Mouse (Mus musculus) forebrain, embryonic 12.5 days (tissue): Measurements from ENCODE around the gene Cntrl. TPM values are rescaled to one million over a fixed set of nuclear protein-coding genes. Genes with fewer than 3 reads are reported as not detected.

Source experiments
- ATAC-seq: fragments of 200-750 bp; cut with Nextera tagmentation; 2 replicates; pipeline ENCODE4 v1.8.0; 2017; ENCODE audit warnings: moderate TSS enrichment; ENCODE audit not compliant: low FRiP score
- H3K27ac ChIP-seq: fragments of 300-500 bp; sonication (generic); 2 replicates; pipeline ENCODE4 v1.5.1; 2016; ENCODE audit warnings: mild to moderate bottlenecking
- H3K27me3 ChIP-seq: fragments of 300-500 bp; sonication (generic); 2 replicates; pipeline ENCODE4 v1.6.1; 2016; ENCODE audit warnings: mild to moderate bottlenecking
- H3K36me3 ChIP-seq: fragments of 300-500 bp; sonication (generic); replicated peaks from 2 replicates; pipeline ENCODE4 v1.6.1; 2016; ENCODE audit warnings: mild to moderate bottlenecking
- H3K4me1 ChIP-seq: fragments of 300-500 bp; sonication (generic); 2 replicates; pipeline ENCODE4 v1.6.1; 2016
- H3K4me2 ChIP-seq: fragments of 300-500 bp; sonication (generic); 2 replicates; pipeline ENCODE4 v1.6.1; 2016; ENCODE audit warnings: mild to moderate bottlenecking, moderate library complexity
- H3K4me3 ChIP-seq: fragments of 300-500 bp; sonication (generic); replicated peaks from 2 replicates; pipeline ENCODE4 v1.5.1; 2016; ENCODE audit warnings: mild to moderate bottlenecking
- H3K9ac ChIP-seq: fragments of 300-500 bp; sonication (generic); 2 replicates; pipeline ENCODE4 v1.6.1; 2016; ENCODE audit warnings: mild to moderate bottlenecking
- H3K9me3 ChIP-seq: fragments of 300-500 bp; sonication (generic); 2 replicates; pipeline ENCODE4 v1.6.1; 2016
- WGBS: fragments of 180-500 bp; shearing (Covaris S2); methylation state at CpG from one replicate; pipeline ENCODE4 v1.1.7; 2016; 5-methylcytosine and 5-hydroxymethylcytosine counted together
- polyA plus RNA-seq: library from polyadenylated mRNA; unstranded; fragments of >200 nt; fragmentation: Nextera tagmentation; extraction: Ambion mirVana; gene quantifications from 2 replicates; pipeline ENCODE4 v1.2.1, GENCODE M21; 2016

Cntrl gene
- polyA plus RNA-seq, 1 experiment from 2014 or later = 37.1 TPM

- ATAC-seq = peak; percentile 98
- Histone ChIP-seq H3K4me3 (peak overlapping the region; percentile 51), H3K9ac (peak overlapping the region; percentile 57), H3K36me3 (peaks cover 29% of the 10 kb centered on the region), H3K27ac (peak overlapping the region; percentile 75), H3K4me1 (peaks cover 17% of the 10 kb centered on the region), H3K4me2 (peak overlapping the region; percentile 65), H3K27me3 (no peaks in the 10 kb centered on the region), H3K9me3 (no peaks in the 10 kb centered on the region)
- under 1% methylated on average over 21 of the region's 21 CpGs for WGBS
Observed at GRCm38 (mm10) chr2:35131991-35132661, 22.8 kb downstream of the Cntrl start.

GRCm38 (mm10) chr2:35132662-35133055 lies 23.4 kb downstream of the Cntrl start:
- peak; percentile 28; the same call in 1 of the 2 replicates for ATAC-seq
- H3K27ac ChIP-seq = peak overlapping the region; percentile 75
- WGBS = 12% methylated on average over 5 of the region's 5 CpGs

GRCm38 (mm10) chr2:35133891-35134290 lies 24.6 kb downstream of the Cntrl start:
- ATAC-seq = no peak
- H3K4me2 ChIP-seq = no peak overlapping the region
- no peak overlapping the region for H3K27ac ChIP-seq
- no peak overlapping the region for H3K9ac ChIP-seq
- no peaks in the 10 kb centered on the region for H3K9me3 ChIP-seq
- H3K4me1 ChIP-seq = peaks cover 17% of the 10 kb centered on the region
- no peak overlapping the region for H3K4me3 ChIP-seq
- H3K27me3 ChIP-seq = no peaks in the 10 kb centered on the region
- 73% methylated on average over 5 of the region's 5 CpGs for WGBS
- H3K36me3 ChIP-seq = peaks cover 38% of the 10 kb centered on the region

More at GRCm38 (mm10) chr2:35132662-35133055, 23.4 kb downstream of the Cntrl start:
- H3K4me1 ChIP-seq = peaks cover 17% of the 10 kb centered on the region
- peak overlapping the region; percentile 51 for H3K4me3 ChIP-seq
- no peaks in the 10 kb centered on the region for H3K9me3 ChIP-seq
- H3K36me3 ChIP-seq = peaks cover 32% of the 10 kb centered on the region
- H3K27me3 ChIP-seq = no peaks in the 10 kb centered on the region
- peak overlapping the region; percentile 65 for H3K4me2 ChIP-seq
- H3K9ac ChIP-seq = peak overlapping the region; percentile 57

GRCm38 (mm10) chr2:35138576-35138975 lies 29.3 kb downstream of the Cntrl start:
- Histone ChIP-seq H3K4me1 (no peaks in the 10 kb centered on the region), H3K9me3 (no peaks in the 10 kb centered on the region), H3K27me3 (no peaks in the 10 kb centered on the region), H3K9ac (no peak overlapping the region), H3K27ac (no peak overlapping the region), H3K4me3 (no peak overlapping the region), H3K4me2 (no peak overlapping the region), H3K36me3 (peaks cover 77% of the 10 kb centered on the region)
- 94% methylated on average over 1 of the region's 1 CpGs for WGBS
- no peak for ATAC-seq

- Histone ChIP-seq H3K4me1 (no peaks in the 10 kb centered on the region), H3K27ac (no peak overlapping the region), H3K36me3 (peaks cover 93% of the 10 kb centered on the region), H3K9ac (no peak overlapping the region), H3K27me3 (no peaks in the 10 kb centered on the region), H3K4me2 (no peak overlapping the region), H3K9me3 (no peaks in the 10 kb centered on the region), H3K4me3 (no peak overlapping the region)
- WGBS = 92% methylated on average over 3 of the region's 3 CpGs
- ATAC-seq = no peak
Observed at GRCm38 (mm10) chr2:35141673-35142072, 32.4 kb downstream of the Cntrl start.

- peaks cover 99% of the 10 kb centered on the region for H3K36me3 ChIP-seq
Observed at GRCm38 (mm10) chr2:35148806-35149205, 39.5 kb downstream of the Cntrl start.

GRCm38 (mm10) chr2:35151303-35151882 lies 42.1 kb downstream of the Cntrl start:
- no peaks in the 10 kb centered on the region for H3K27me3 ChIP-seq
- no peak for ATAC-seq

More at GRCm38 (mm10) chr2:35148806-35149205, 39.5 kb downstream of the Cntrl start:
- Histone ChIP-seq H3K27me3 (no peaks in the 10 kb centered on the region), H3K4me3 (no peak overlapping the region), H3K4me2 (no peak overlapping the region), H3K9me3 (no peaks in the 10 kb centered on the region), H3K4me1 (no peaks in the 10 kb centered on the region), H3K27ac (no peak overlapping the region), H3K9ac (no peak overlapping the region)
- WGBS = 94% methylated on average over 10 of the region's 10 CpGs
- no peak for ATAC-seq

GRCm38 (mm10) chr2:35153179-35153578 lies 43.9 kb downstream of the Cntrl start:
- Histone ChIP-seq H3K36me3 (peaks cover 97% of the 10 kb centered on the region), H3K4me3 (no peak overlapping the region), H3K4me2 (no peak overlapping the region), H3K9me3 (no peaks in the 10 kb centered on the region), H3K9ac (no peak overlapping the region), H3K4me1 (no peaks in the 10 kb centered on the region), H3K27me3 (no peaks in the 10 kb centered on the region), H3K27ac (no peak overlapping the region)
- ATAC-seq = no peak
- 94% methylated on average over 6 of the region's 6 CpGs for WGBS

More at GRCm38 (mm10) chr2:35151303-35151882, 42.1 kb downstream of the Cntrl start:
- H3K9ac ChIP-seq = no peak overlapping the region
- H3K27ac ChIP-seq = no peak overlapping the region
- no peaks in the 10 kb centered on the region for H3K9me3 ChIP-seq
- H3K4me1 ChIP-seq = no peaks in the 10 kb centered on the region
- peaks cover 99% of the 10 kb centered on the region for H3K36me3 ChIP-seq
- WGBS = 94% methylated on average over 13 of the region's 13 CpGs
- H3K4me3 ChIP-seq = no peak overlapping the region
- no peak overlapping the region for H3K4me2 ChIP-seq

- H3K27me3 ChIP-seq = no peaks in the 10 kb centered on the region
- H3K4me2 ChIP-seq = no peak overlapping the region
- H3K9me3 ChIP-seq = no peaks in the 10 kb centered on the region
- no peaks in the 10 kb centered on the region for H3K4me1 ChIP-seq
- H3K9ac ChIP-seq = no peak overlapping the region
- H3K27ac ChIP-seq = no peak overlapping the region
- ATAC-seq = no peak
- peaks cover 97% of the 10 kb centered on the region for H3K36me3 ChIP-seq
- H3K4me3 ChIP-seq = no peak overlapping the region
- WGBS = 88% methylated on average over 8 of the region's 8 CpGs
Observed at GRCm38 (mm10) chr2:35153844-35154554, 44.7 kb downstream of the Cntrl start.

GRCm38 (mm10) chr2:35156985-35157384 lies 47.7 kb downstream of the Cntrl start:
- WGBS = 91% methylated on average over 2 of the region's 2 CpGs
- ATAC-seq = no peak
- Histone ChIP-seq H3K27ac (no peak overlapping the region), H3K9me3 (no peaks in the 10 kb centered on the region), H3K4me2 (no peak overlapping the region), H3K36me3 (peaks cover 84% of the 10 kb centered on the region), H3K9ac (no peak overlapping the region), H3K4me3 (no peak overlapping the region), H3K27me3 (no peaks in the 10 kb centered on the region), H3K4me1 (no peaks in the 10 kb centered on the region)

- H3K36me3 ChIP-seq = peaks cover 83% of the 10 kb centered on the region
- WGBS = 86% methylated on average over 7 of the region's 7 CpGs
- ATAC-seq = no peak
Observed at GRCm38 (mm10) chr2:35157836-35158235, 48.5 kb downstream of the Cntrl start.

GRCm38 (mm10) chr2:35158358-35158757 lies 49.1 kb downstream of the Cntrl start:
- H3K27ac ChIP-seq = no peak overlapping the region
- no peaks in the 10 kb centered on the region for H3K9me3 ChIP-seq
- H3K36me3 ChIP-seq = peaks cover 83% of the 10 kb centered on the region
- no peak overlapping the region for H3K9ac ChIP-seq
- ATAC-seq = no peak
- no peak overlapping the region for H3K4me2 ChIP-seq
- WGBS = 87% methylated on average over 3 of the region's 3 CpGs
- no peaks in the 10 kb centered on the region for H3K4me1 ChIP-seq
- H3K4me3 ChIP-seq = no peak overlapping the region
- no peaks in the 10 kb centered on the region for H3K27me3 ChIP-seq

More at GRCm38 (mm10) chr2:35157836-35158235, 48.5 kb downstream of the Cntrl start:
- Histone ChIP-seq H3K4me2 (no peak overlapping the region), H3K27me3 (no peaks in the 10 kb centered on the region), H3K27ac (no peak overlapping the region), H3K9ac (no peak overlapping the region), H3K4me3 (no peak overlapping the region), H3K9me3 (no peaks in the 10 kb centered on the region), H3K4me1 (no peaks in the 10 kb centered on the region)
